Mouse (Mus musculus): ENCODE results near the gene Tbc1d2.
"Not testable (repeated sequence)": the region's sequence is repeated elsewhere in the genome, so short reads cannot be mapped to it uniquely, and the experiment has no call there.

GRCm38 (mm10) chr4:46575509-46576284 is 74.3 kb downstream of the Tbc1d2 start:
- not testable (repeated sequence) for TF ChIP-seq CTCF, EP300 (IDR thresholded peaks at IDR 0.05; ENCODE audit: low read depth)
